Comparison of ENCODE assay signal across 15 mouse cellular contexts in the genomic region with DNA sequence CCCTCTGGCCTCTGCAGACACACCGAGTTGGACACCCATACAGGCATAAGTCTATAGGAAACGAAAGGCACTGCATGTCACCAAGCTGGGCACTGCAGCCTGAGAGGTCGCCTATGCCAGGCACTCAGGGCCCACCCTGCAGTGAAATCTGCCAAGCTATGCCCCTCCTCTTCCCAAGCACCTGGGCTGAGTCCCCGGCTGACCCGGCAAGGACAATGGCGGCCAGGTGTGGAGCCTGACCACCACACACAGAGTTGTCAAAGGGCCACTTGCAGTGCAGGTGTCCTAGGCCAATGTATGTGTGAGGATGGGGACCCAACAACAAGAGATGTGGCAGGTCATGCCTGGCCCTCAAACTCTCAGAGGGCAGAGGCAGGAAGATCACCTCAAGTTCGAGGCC. TPM values are rescaled to one million over a fixed set of nuclear protein-coding genes. Genes with fewer than 3 reads are reported as not detected.
DNase-seq lines count a peak whose midpoint lies in the region; ATAC-seq and TF ChIP-seq lines count a peak whose summit lies in the region.
"Had no signal": no experiment of that assay in that cellular context is flagged by ENCODE, and none has a peak within 500 bp of the region (broad histone marks: within the 10 kb centered on the region; RNA-seq: fewer than 3 reads in every experiment).

No protein-coding gene starts in this region.

- TF ChIP-seq POLR2A in bone marrow macrophage, adult 2 months (IDR thresholded peaks at IDR 0.05; ENCODE audit: borderline replicate concordance, low read depth, low read length) = no peak

- TF ChIP-seq CTCF in bone marrow macrophage, adult 2 months (IDR thresholded peaks at IDR 0.05; ENCODE audit: low read depth, low read length) = no peak

- H3K9me3 ChIP-seq in intestine, embryonic 15.5 days = no peaks in the 10 kb centered on the region
- H3K9me3 ChIP-seq in intestine, embryonic 16.5 days (ENCODE audit: control insufficient read depth, low read length) = no peaks in the 10 kb centered on the region
- no peaks in the 10 kb centered on the region for H3K9me3 ChIP-seq in liver, embryonic 12.5 days (replicated peaks)
- H3K9me3 ChIP-seq: forebrain, embryonic 12.5 days had no signal

- H3K27me3 ChIP-seq in intestine, embryonic 15.5 days (replicated peaks) = no peaks in the 10 kb centered on the region
- no peaks in the 10 kb centered on the region for H3K27me3 ChIP-seq in intestine, embryonic 16.5 days (replicated peaks; ENCODE audit: control insufficient read depth, insufficient read depth, low read length)
- no peaks in the 10 kb centered on the region for H3K27me3 ChIP-seq in liver, embryonic 12.5 days (replicated peaks)
- H3K27me3 ChIP-seq: forebrain, embryonic 12.5 days had no signal

- H3K9ac ChIP-seq in intestine, embryonic 15.5 days = no peak overlapping the region
- no peak overlapping the region for H3K9ac ChIP-seq in intestine, embryonic 16.5 days (ENCODE audit: low read depth, low read length)
- H3K9ac ChIP-seq in liver, embryonic 12.5 days = peak overlapping the region; percentile 91; the same call in 1 of the 2 replicates

- no peak overlapping the region for H3K4me3 ChIP-seq in intestine, embryonic 15.5 days (replicated peaks)
- no peak overlapping the region for H3K4me3 ChIP-seq in intestine, embryonic 16.5 days (ENCODE audit: low read length)
- H3K4me3 ChIP-seq in bone marrow macrophage, adult 2 months (ENCODE audit: insufficient read depth, low read length) = peak overlapping the region; percentile 11; the same call in 1 of the 2 replicates
- H3K4me3 ChIP-seq in liver, embryonic 12.5 days = peak overlapping the region; percentile 96

- 91% methylated on average over 7 of the region's 7 CpGs for WGBS in intestine, embryonic 15.5 days
- WGBS in intestine, embryonic 16.5 days = 85% methylated on average over 7 of the region's 7 CpGs
- WGBS in liver, embryonic 12.5 days (ENCODE audit: insufficient replicate concordance) = 81% methylated on average over 7 of the region's 7 CpGs

- peaks cover 32% of the 10 kb centered on the region for H3K4me1 ChIP-seq in intestine, embryonic 15.5 days (replicated peaks)
- H3K4me1 ChIP-seq in intestine, embryonic 16.5 days (ENCODE audit: control insufficient read depth, insufficient read depth, low read length) = peaks cover 31% of the 10 kb centered on the region
- H3K4me1 ChIP-seq in bone marrow macrophage, adult 2 months (ENCODE audit: control insufficient read depth, insufficient read depth, low read length) = peaks cover 28% of the 10 kb centered on the region
- H3K4me1 ChIP-seq in liver, embryonic 12.5 days = peaks cover 60% of the 10 kb centered on the region

- no peak overlapping the region for H3K27ac ChIP-seq in intestine, embryonic 15.5 days
- no peak overlapping the region for H3K27ac ChIP-seq in intestine, embryonic 16.5 days (ENCODE audit: low read length)
- no peak overlapping the region for H3K27ac ChIP-seq in bone marrow macrophage, adult 2 months (ENCODE audit: insufficient read depth, low read depth, low read length)
- H3K27ac ChIP-seq in liver, embryonic 12.5 days = peak overlapping the region; percentile 27; the same call in 1 of the 2 replicates
- H3K27ac ChIP-seq: forebrain, embryonic 12.5 days had no signal

- ATAC-seq in intestine, embryonic 15.5 days = no peak
- no peak for ATAC-seq in intestine, embryonic 16.5 days
- ATAC-seq in liver, embryonic 12.5 days = no peak
- ATAC-seq: midbrain, embryonic 16.5 days had no signal

- H3K4me2 ChIP-seq in intestine, embryonic 15.5 days (replicated peaks) = peak overlapping the region; percentile 36
- H3K4me2 ChIP-seq in intestine, embryonic 16.5 days (ENCODE audit: low read depth, low read length) = no peak overlapping the region
- peak overlapping the region; percentile 82 for H3K4me2 ChIP-seq in liver, embryonic 12.5 days

- H3K36me3 ChIP-seq in intestine, embryonic 15.5 days = no peaks in the 10 kb centered on the region
- H3K36me3 ChIP-seq in intestine, embryonic 16.5 days (ENCODE audit: control insufficient read depth, insufficient read depth, low read length) = no peaks in the 10 kb centered on the region
- H3K36me3 ChIP-seq in liver, embryonic 12.5 days = peaks cover 29% of the 10 kb centered on the region
- H3K36me3 ChIP-seq: forebrain, embryonic 12.5 days had no signal

- peak; percentile 53 for DNase-seq in cerebellum, adult 9-11 months
- no peak for DNase-seq in cerebellum, adult 18-20 months
- no peak for DNase-seq in B cell, adult 2 months
- DNase-seq in c-Kit-positive CD71-positive TER-119-positive erythroid progenitor cells, embryonic 14.5 days (ENCODE audit: low spot score) = no peak
- DNase-seq: adrenal gland, postnatal 25 days; gastrocnemius, postnatal 14 days; kidney, adult 11 months; right cerebral cortex, postnatal 25 days; thymus, postnatal 36 days had no signal

RNA-seq across cellular contexts. Expression of a gene that starts 1.9 kb away (rescaled TPM):
- polyA plus RNA-seq in intestine, embryonic 15.5 days (2015; fragmentation: Nextera tagmentation; extraction: Ambion mirVana) = 23.6 and 25.0 TPM in 2 replicates
- 21.5 and 21.9 TPM in 2 replicates for polyA plus RNA-seq in intestine, embryonic 16.5 days (2015; fragmentation: Nextera tagmentation; extraction: Ambion mirVana)
- 28.9 and 29.8 TPM in 2 replicates for polyA plus RNA-seq in bone marrow macrophage, adult 2 months (2012; ENCODE audit: insufficient read depth, insufficient read length, missing spikeins)
- 23.2 and 23.9 TPM in 2 replicates for polyA plus RNA-seq in liver, embryonic 12.5 days (2016; fragmentation: Nextera tagmentation; extraction: Ambion mirVana)

RNA-seq across cellular contexts. Expression of a gene that starts 17.7 kb away (rescaled TPM):
- polyA plus RNA-seq in intestine, embryonic 15.5 days (2015; fragmentation: Nextera tagmentation; extraction: Ambion mirVana) = 8.3 TPM in 2 replicates
- 7.0 and 7.4 TPM in 2 replicates for polyA plus RNA-seq in intestine, embryonic 16.5 days (2015; fragmentation: Nextera tagmentation; extraction: Ambion mirVana)
- 7.7 and 9.3 TPM in 2 replicates for polyA plus RNA-seq in bone marrow macrophage, adult 2 months (2012; ENCODE audit: insufficient read depth, insufficient read length, missing spikeins)
- polyA plus RNA-seq in liver, embryonic 12.5 days (2016; fragmentation: Nextera tagmentation; extraction: Ambion mirVana) = 24.0 and 24.7 TPM in 2 replicates

RNA-seq across cellular contexts. Expression of a gene that starts 20.5 kb away (rescaled TPM):
- polyA plus RNA-seq in intestine, embryonic 15.5 days (2015; fragmentation: Nextera tagmentation; extraction: Ambion mirVana) = 0.09 and 0.19 TPM in 2 replicates
- 0.09 and 0.17 TPM in 2 replicates for polyA plus RNA-seq in intestine, embryonic 16.5 days (2015; fragmentation: Nextera tagmentation; extraction: Ambion mirVana)
- not detected in 2 replicates for polyA plus RNA-seq in bone marrow macrophage, adult 2 months (2012; ENCODE audit: insufficient read depth, insufficient read length, missing spikeins)
- 0.02 and 0.08 TPM in 2 replicates for polyA plus RNA-seq in liver, embryonic 12.5 days (2016; fragmentation: Nextera tagmentation; extraction: Ambion mirVana)

RNA-seq across cellular contexts. Expression of a gene that starts 30.7 kb away (rescaled TPM):
- polyA plus RNA-seq in intestine, embryonic 15.5 days (2015; fragmentation: Nextera tagmentation; extraction: Ambion mirVana) = 95.7 and 101 TPM in 2 replicates
- polyA plus RNA-seq in intestine, embryonic 16.5 days (2015; fragmentation: Nextera tagmentation; extraction: Ambion mirVana) = 63.1 and 79.7 TPM in 2 replicates
- 63.2 and 67.3 TPM in 2 replicates for polyA plus RNA-seq in bone marrow macrophage, adult 2 months (2012; ENCODE audit: insufficient read depth, insufficient read length, missing spikeins)
- 86.4 and 88.9 TPM in 2 replicates for polyA plus RNA-seq in liver, embryonic 12.5 days (2016; fragmentation: Nextera tagmentation; extraction: Ambion mirVana)

RNA-seq across cellular contexts. Expression of a gene that starts 43.2 kb away (rescaled TPM):
- polyA plus RNA-seq in intestine, embryonic 15.5 days (2015; fragmentation: Nextera tagmentation; extraction: Ambion mirVana) = 105 and 114 TPM in 2 replicates
- 125 and 127 TPM in 2 replicates for polyA plus RNA-seq in intestine, embryonic 16.5 days (2015; fragmentation: Nextera tagmentation; extraction: Ambion mirVana)
- 29.3 and 35.4 TPM in 2 replicates for polyA plus RNA-seq in bone marrow macrophage, adult 2 months (2012; ENCODE audit: insufficient read depth, insufficient read length, missing spikeins)
- polyA plus RNA-seq in liver, embryonic 12.5 days (2016; fragmentation: Nextera tagmentation; extraction: Ambion mirVana) = 63.3 and 65.2 TPM in 2 replicates

Comparison
In these comparisons a context has a peak if more than half of its experiments do, and no peak if none do; other contexts are left out.
1. H3K4me3 ChIP-seq: peak in bone marrow macrophage, adult 2 months (single experiment) and liver, embryonic 12.5 days (single experiment); none in intestine, embryonic 15.5 days (single experiment) and intestine, embryonic 16.5 days (single experiment).